Mouse (Mus musculus): ENCODE data around the gene Pax1. TPM values are rescaled to one million over a fixed set of nuclear protein-coding genes. Genes with fewer than 3 reads are reported as not detected.

The Pax1 gene
- polyA plus RNA-seq, 1 experiment from 2014 or later, result not detected

Other genes starting within 250 kb of the Pax1 start
- 3.5 and 6.0 TPM in 2 replicates for gene Nkx2-2, start 167.7 kb upstream of the Pax1 start, polyA plus RNA-seq (2015; fragmentation: Nextera tagmentation; extraction: Ambion mirVana)

Data from stomach, embryonic 15.5 days (tissue).